Mouse (Mus musculus): ENCODE data around the gene Fbxl13.

Fbxl13 gene

GRCm38 (mm10) chr5:21489135-21489534, 156.3 kb downstream of the Fbxl13 start:
- in situ Hi-C loops (cut with MboI, MseI) = no loop called here

- in situ Hi-C loops (cut with MboI, MseI) = no loop called here
Measured at GRCm38 (mm10) chr5:21488506-21488905, 156.9 kb downstream of the Fbxl13 start.

GRCm38 (mm10) chr5:21487716-21488115, 157.7 kb downstream of the Fbxl13 start:
- in situ Hi-C loops (cut with MboI, MseI) = no loop called here

- in situ Hi-C loops (cut with MboI, MseI) = no loop called here
Measured at GRCm38 (mm10) chr5:21487306-21487705, 158.1 kb downstream of the Fbxl13 start.

- in situ Hi-C loops (cut with MboI, MseI) = no loop called here
Measured at GRCm38 (mm10) chr5:21486798-21487197, 158.6 kb downstream of the Fbxl13 start.

- in situ Hi-C loops (cut with MboI, MseI) = no loop called here
Measured at GRCm38 (mm10) chr5:21485197-21485829, 160.1 kb downstream of the Fbxl13 start.

- in situ Hi-C loops (cut with MboI, MseI) = no loop called here
Measured at GRCm38 (mm10) chr5:21483275-21483674, 162.2 kb downstream of the Fbxl13 start.

GRCm38 (mm10) chr5:21482446-21483222, 162.8 kb downstream of the Fbxl13 start:
- in situ Hi-C loops (cut with MboI, MseI) = no loop called here

- in situ Hi-C loops (cut with MboI, MseI) = no loop called here
Measured at GRCm38 (mm10) chr5:21481521-21481920, 163.9 kb downstream of the Fbxl13 start.

GRCm38 (mm10) chr5:21479746-21480145, 165.7 kb downstream of the Fbxl13 start:
- in situ Hi-C loops (cut with MboI, MseI) = no loop called here

GRCm38 (mm10) chr5:21478428-21478827, 167.0 kb downstream of the Fbxl13 start:
- in situ Hi-C loops (cut with MboI, MseI) = no loop called here

GRCm38 (mm10) chr5:21468100-21468499, 177.3 kb downstream of the Fbxl13 start:
- in situ Hi-C loops (cut with MboI, MseI) = no loop called here

- in situ Hi-C loops (cut with MboI, MseI) = no loop called here
Measured at GRCm38 (mm10) chr5:21467387-21467786, 178.0 kb downstream of the Fbxl13 start.

GRCm38 (mm10) chr5:21440833-21441530, 204.5 kb downstream of the Fbxl13 start:
- in situ Hi-C loops (cut with MboI, MseI) = no loop called here

GRCm38 (mm10) chr5:21439446-21440110, 205.9 kb downstream of the Fbxl13 start:
- in situ Hi-C loops (cut with MboI, MseI) = no loop called here

GRCm38 (mm10) chr5:21438428-21438827, 207.0 kb downstream of the Fbxl13 start:
- in situ Hi-C loops (cut with MboI, MseI) = no loop called here

GRCm38 (mm10) chr5:21436471-21436975, 208.9 kb downstream of the Fbxl13 start:
- in situ Hi-C loops (cut with MboI, MseI) = no loop called here

- in situ Hi-C loops (cut with MboI, MseI) = no loop called here
Measured at GRCm38 (mm10) chr5:21434148-21434929, 211.1 kb downstream of the Fbxl13 start.

Measured in T-helper 1 cell (primary cell).